Mouse (Mus musculus): ENCODE measurements around the gene Scn4a. TPM values are rescaled to one million over a fixed set of nuclear protein-coding genes. Genes with fewer than 3 reads are reported as not detected.
"Not testable (repeated sequence)": the region's sequence is repeated elsewhere in the genome, so short reads cannot be mapped to it uniquely, and the experiment has no call there.

Gene Scn4a
- polyA plus RNA-seq (2014; fragmentation: Nextera tagmentation; extraction: Ambion mirVana), result 0.06 TPM in 1 of 2 replicates, not detected in the other

GRCm38 (mm10) chr11:106353188-106353587, at the start of gene Scn4a:
Gene Scn4a, minus strand, starts transcription at chr11:106353288.
- WGBS, result 92% methylated on average over 12 of the region's 12 CpGs
- H3K27me3 ChIP-seq (ENCODE audit: control insufficient read depth, insufficient read depth, low read length), result no peaks in the 10 kb centered on the region
- ATAC-seq (ENCODE audit: low read depth), result no peak
- no peaks in the 10 kb centered on the region for H3K9me3 ChIP-seq (ENCODE audit: control insufficient read depth, low read length)
- H3K36me3 ChIP-seq (ENCODE audit: control insufficient read depth, insufficient read depth, low read length), result no peaks in the 10 kb centered on the region
- no peak within 1 kb of the TSS for H3K4me2 ChIP-seq (ENCODE audit: low read depth, low read length)
- no peak within 1 kb of the TSS for H3K4me3 ChIP-seq (ENCODE audit: low read depth, low read length)
- no peaks in the 10 kb centered on the region for H3K4me1 ChIP-seq (ENCODE audit: control insufficient read depth, insufficient read depth, low read length)
- no peak within 1 kb of the TSS for H3K9ac ChIP-seq (replicated peaks; ENCODE audit: low read depth, low read length)
- H3K27ac ChIP-seq (ENCODE audit: low read depth, low read length), result no peak within 1 kb of the TSS

GRCm38 (mm10) chr11:106398481-106398880, 45.4 kb upstream of the Scn4a start:
- 95% methylated on average over 8 of the region's 8 CpGs for WGBS
- peaks cover 18% of the 10 kb centered on the region for H3K36me3 ChIP-seq (ENCODE audit: control insufficient read depth, insufficient read depth, low read length)
- H3K27me3 ChIP-seq (ENCODE audit: control insufficient read depth, insufficient read depth, low read length), result no peaks in the 10 kb centered on the region

GRCm38 (mm10) chr11:106397656-106398055, 44.6 kb upstream of the Scn4a start:
- WGBS, result 89% methylated on average over 3 of the region's 3 CpGs

More at GRCm38 (mm10) chr11:106398481-106398880, 45.4 kb upstream of the Scn4a start:
- no peaks in the 10 kb centered on the region for H3K4me1 ChIP-seq (ENCODE audit: control insufficient read depth, insufficient read depth, low read length)
- ATAC-seq (ENCODE audit: low read depth), result no peak
- H3K4me3 ChIP-seq (ENCODE audit: low read depth, low read length), result no peak overlapping the region
- H3K4me2 ChIP-seq (ENCODE audit: low read depth, low read length), result no peak overlapping the region
- no peak overlapping the region for H3K27ac ChIP-seq (ENCODE audit: low read depth, low read length)
- H3K9me3 ChIP-seq (ENCODE audit: control insufficient read depth, low read length), result no peaks in the 10 kb centered on the region
- no peak overlapping the region for H3K9ac ChIP-seq (replicated peaks; ENCODE audit: low read depth, low read length)

GRCm38 (mm10) chr11:106394055-106394454, 41.0 kb upstream of the Scn4a start:
- H3K36me3 ChIP-seq (ENCODE audit: control insufficient read depth, insufficient read depth, low read length); H3K4me1 ChIP-seq (ENCODE audit: control insufficient read depth, insufficient read depth, low read length); H3K9ac ChIP-seq (replicated peaks; ENCODE audit: low read depth, low read length); H3K4me2 ChIP-seq (ENCODE audit: low read depth, low read length); H3K4me3 ChIP-seq (ENCODE audit: low read depth, low read length); ATAC-seq (ENCODE audit: low read depth); H3K9me3 ChIP-seq (ENCODE audit: control insufficient read depth, low read length); H3K27me3 ChIP-seq (ENCODE audit: control insufficient read depth, insufficient read depth, low read length); H3K27ac ChIP-seq (ENCODE audit: low read depth, low read length): not testable (repeated sequence)
- WGBS, result 79% methylated on average over 2 of the region's 2 CpGs

More at GRCm38 (mm10) chr11:106397656-106398055, 44.6 kb upstream of the Scn4a start:
- ATAC-seq (ENCODE audit: low read depth), result no peak
- H3K4me2 ChIP-seq (ENCODE audit: low read depth, low read length), result no peak overlapping the region
- peaks cover 18% of the 10 kb centered on the region for H3K36me3 ChIP-seq (ENCODE audit: control insufficient read depth, insufficient read depth, low read length)
- no peak overlapping the region for H3K9ac ChIP-seq (replicated peaks; ENCODE audit: low read depth, low read length)
- H3K9me3 ChIP-seq (ENCODE audit: control insufficient read depth, low read length), result no peaks in the 10 kb centered on the region
- no peak overlapping the region for H3K4me3 ChIP-seq (ENCODE audit: low read depth, low read length)
- no peaks in the 10 kb centered on the region for H3K27me3 ChIP-seq (ENCODE audit: control insufficient read depth, insufficient read depth, low read length)
- H3K4me1 ChIP-seq (ENCODE audit: control insufficient read depth, insufficient read depth, low read length), result no peaks in the 10 kb centered on the region
- H3K27ac ChIP-seq (ENCODE audit: low read depth, low read length), result no peak overlapping the region

- Histone ChIP-seq H3K4me2 (ENCODE audit: low read depth, low read length) (no peak overlapping the region), H3K27me3 (ENCODE audit: control insufficient read depth, insufficient read depth, low read length) (no peaks in the 10 kb centered on the region), H3K9ac (replicated peaks; ENCODE audit: low read depth, low read length) (no peak overlapping the region), H3K4me1 (ENCODE audit: control insufficient read depth, insufficient read depth, low read length) (no peaks in the 10 kb centered on the region), H3K4me3 (ENCODE audit: low read depth, low read length) (no peak overlapping the region), H3K9me3 (ENCODE audit: control insufficient read depth, low read length) (no peaks in the 10 kb centered on the region), H3K36me3 (ENCODE audit: control insufficient read depth, insufficient read depth, low read length) (peaks cover 3% of the 10 kb centered on the region; the same call in 1 of the 2 replicates), H3K27ac (ENCODE audit: low read depth, low read length) (no peak overlapping the region)
- ATAC-seq (ENCODE audit: low read depth), result no peak
- WGBS, result 74% methylated on average over 4 of the region's 4 CpGs
Measured at GRCm38 (mm10) chr11:106393331-106393616, 40.2 kb upstream of the Scn4a start.

GRCm38 (mm10) chr11:106392597-106393330, 39.7 kb upstream of the Scn4a start:
- WGBS, result 66% methylated on average over 7 of the region's 7 CpGs
- no peak overlapping the region for H3K4me3 ChIP-seq (ENCODE audit: low read depth, low read length)
- H3K4me1 ChIP-seq (ENCODE audit: control insufficient read depth, insufficient read depth, low read length), result no peaks in the 10 kb centered on the region
- no peak overlapping the region for H3K4me2 ChIP-seq (ENCODE audit: low read depth, low read length)
- no peaks in the 10 kb centered on the region for H3K27me3 ChIP-seq (ENCODE audit: control insufficient read depth, insufficient read depth, low read length)
- no peak for ATAC-seq (ENCODE audit: low read depth)
- H3K27ac ChIP-seq (ENCODE audit: low read depth, low read length), result no peak overlapping the region
- H3K9ac ChIP-seq (replicated peaks; ENCODE audit: low read depth, low read length), result no peak overlapping the region
- no peaks in the 10 kb centered on the region for H3K9me3 ChIP-seq (ENCODE audit: control insufficient read depth, low read length)
- peaks cover 2% of the 10 kb centered on the region; the same call in 1 of the 2 replicates for H3K36me3 ChIP-seq (ENCODE audit: control insufficient read depth, insufficient read depth, low read length)

GRCm38 (mm10) chr11:106391546-106392188, 38.6 kb upstream of the Scn4a start:
- Histone ChIP-seq H3K4me1 (ENCODE audit: control insufficient read depth, insufficient read depth, low read length) (no peaks in the 10 kb centered on the region), H3K4me2 (ENCODE audit: low read depth, low read length) (no peak overlapping the region), H3K27ac (ENCODE audit: low read depth, low read length) (no peak overlapping the region), H3K4me3 (ENCODE audit: low read depth, low read length) (no peak overlapping the region), H3K9me3 (ENCODE audit: control insufficient read depth, low read length) (no peaks in the 10 kb centered on the region), H3K36me3 (ENCODE audit: control insufficient read depth, insufficient read depth, low read length) (no peaks in the 10 kb centered on the region; the same call in 1 of the 2 replicates), H3K9ac (replicated peaks; ENCODE audit: low read depth, low read length) (no peak overlapping the region), H3K27me3 (ENCODE audit: control insufficient read depth, insufficient read depth, low read length) (no peaks in the 10 kb centered on the region)
- ATAC-seq (ENCODE audit: low read depth), result peak; percentile 79
- 30% methylated on average over 6 of the region's 6 CpGs for WGBS

GRCm38 (mm10) chr11:106390757-106391156, 37.7 kb upstream of the Scn4a start:
- H3K27ac ChIP-seq (ENCODE audit: low read depth, low read length), result no peak overlapping the region
- H3K9ac ChIP-seq (replicated peaks; ENCODE audit: low read depth, low read length), result no peak overlapping the region
- no peak overlapping the region for H3K4me3 ChIP-seq (ENCODE audit: low read depth, low read length)
- H3K9me3 ChIP-seq (ENCODE audit: control insufficient read depth, low read length), result no peaks in the 10 kb centered on the region
- H3K27me3 ChIP-seq (ENCODE audit: control insufficient read depth, insufficient read depth, low read length), result no peaks in the 10 kb centered on the region
- H3K4me1 ChIP-seq (ENCODE audit: control insufficient read depth, insufficient read depth, low read length), result no peaks in the 10 kb centered on the region
- 78% methylated on average over 3 of the region's 3 CpGs for WGBS
- H3K36me3 ChIP-seq (ENCODE audit: control insufficient read depth, insufficient read depth, low read length), result no peaks in the 10 kb centered on the region; the same call in 1 of the 2 replicates
- no peak for ATAC-seq (ENCODE audit: low read depth)
- no peak overlapping the region for H3K4me2 ChIP-seq (ENCODE audit: low read depth, low read length)

- Histone ChIP-seq H3K4me2 (ENCODE audit: low read depth, low read length) (no peak overlapping the region), H3K27ac (ENCODE audit: low read depth, low read length) (no peak overlapping the region), H3K4me1 (ENCODE audit: control insufficient read depth, insufficient read depth, low read length) (no peaks in the 10 kb centered on the region), H3K4me3 (ENCODE audit: low read depth, low read length) (no peak overlapping the region), H3K9me3 (ENCODE audit: control insufficient read depth, low read length) (no peaks in the 10 kb centered on the region), H3K36me3 (ENCODE audit: control insufficient read depth, insufficient read depth, low read length) (no peaks in the 10 kb centered on the region; the same call in 1 of the 2 replicates), H3K9ac (replicated peaks; ENCODE audit: low read depth, low read length) (no peak overlapping the region), H3K27me3 (ENCODE audit: control insufficient read depth, insufficient read depth, low read length) (no peaks in the 10 kb centered on the region)
- ATAC-seq (ENCODE audit: low read depth), result no peak
- WGBS, result 37% methylated on average over 3 of the region's 3 CpGs
Measured at GRCm38 (mm10) chr11:106389611-106390010, 36.5 kb upstream of the Scn4a start.

All from neural tube, embryonic 14.5 days (tissue).